8 mouse cellular contexts compared by ENCODE assay signal in genomic region chr17:14693994-14694374, GRCm38 (mm10). TPM values are rescaled to one million over a fixed set of nuclear protein-coding genes. Genes with fewer than 3 reads are reported as not detected.
DNase-seq lines count a peak whose midpoint lies in the region; ATAC-seq and TF ChIP-seq lines count a peak whose summit lies in the region.

Gene Thbs2 (minus strand): TSS chr17:14694235.

- DNase-seq in ES-E14 (ENCODE audit: low read depth, low spot score) = peak; percentile 13
- DNase-seq in embryo, embryonic 10 days (ENCODE audit: low spot score) = peak; percentile 51
- no peak for DNase-seq in gonadal fat pad, adult 2 months (ENCODE audit: low read depth)
- peak; percentile 21 for DNase-seq in ovary, adult 18-20 months (ENCODE audit: low spot score)
- DNase-seq in B cell, adult 2 months = no peak

- no peaks in the 10 kb centered on the region for H3K27me3 ChIP-seq in intestine, embryonic 15.5 days (replicated peaks)
- H3K27me3 ChIP-seq in liver, embryonic 16.5 days (ENCODE audit: control insufficient read depth, insufficient read depth, low read depth, low read length) = no peaks in the 10 kb centered on the region

- peaks cover 0 to 9% of the 10 kb centered on the region in 2 experiments; a peak in 2 of 4 replicates for H3K4me1 ChIP-seq in ES-E14 (ENCODE audit: control insufficient read depth in 2 of 2, insufficient read depth in 2 of 2, low read length in 2 of 2, poor library complexity in 1 of 2)
- peaks cover 9% of the 10 kb centered on the region; the same call in 1 of the 2 replicates for H3K4me1 ChIP-seq in intestine, embryonic 15.5 days (replicated peaks)
- H3K4me1 ChIP-seq in liver, embryonic 16.5 days (ENCODE audit: control insufficient read depth, low read depth, low read length) = no peaks in the 10 kb centered on the region

- 2% methylated on average over 14 of the region's 14 CpGs for whole genome bisulfite sequencing in intestine, embryonic 15.5 days
- 6% methylated on average over 14 of the region's 14 CpGs for WGBS in liver, embryonic 16.5 days (ENCODE audit: insufficient replicate concordance)

- H3K4me3 ChIP-seq in ES-E14 (ENCODE audit: insufficient read depth in 1 of 2, low read depth in 1 of 2, low read length in 2 of 2, poor library complexity in 1 of 2, severe bottlenecking in 1 of 2) = peak within 1 kb of the TSS; percentile 5 to 15; a peak in 1 of 4 replicates
- H3K4me3 ChIP-seq in intestine, embryonic 15.5 days (replicated peaks) = peak within 1 kb of the TSS; percentile 40
- H3K4me3 ChIP-seq in liver, embryonic 16.5 days (ENCODE audit: low read depth, low read length) = peak within 1 kb of the TSS; percentile 7; the same call in 1 of the 2 replicates

- H3K9ac ChIP-seq in ES-E14 (ENCODE audit: insufficient read depth, low read depth, low read length, poor library complexity, severe bottlenecking) = no peak within 1 kb of the TSS; the same call in 1 of the 2 replicates
- H3K9ac ChIP-seq in intestine, embryonic 15.5 days = peak within 1 kb of the TSS; percentile 48
- H3K9ac ChIP-seq in liver, embryonic 16.5 days (ENCODE audit: low read depth, low read length) = no peak within 1 kb of the TSS

- ATAC-seq in intestine, embryonic 15.5 days = peak; percentile 91
- no peak for ATAC-seq in liver, embryonic 16.5 days (ENCODE audit: low read depth)
- ATAC-seq in cerebellum, adult (ENCODE audit: insufficient number of reproducible peaks, low FRiP score, low TSS enrichment) = no peak

- H3K27ac ChIP-seq in ES-E14 (ENCODE audit: insufficient read depth, low read depth, low read length, poor library complexity, severe bottlenecking) = no peak within 1 kb of the TSS; the same call in 1 of the 2 replicates
- H3K27ac ChIP-seq in intestine, embryonic 15.5 days = peak within 1 kb of the TSS; percentile 77
- no peak within 1 kb of the TSS for H3K27ac ChIP-seq in liver, embryonic 16.5 days (ENCODE audit: low read length)

- in situ Hi-C loops in ES-E14 (cut with MboI; ENCODE audit: low sequenced_read_pairs in 2 of 2, unreplicated experiment in 2 of 2) = no loop called here

- H3K9me3 ChIP-seq in ES-E14 (ENCODE audit: control insufficient read depth, insufficient read depth, low read depth, low read length) = no peaks in the 10 kb centered on the region
- no peaks in the 10 kb centered on the region for H3K9me3 ChIP-seq in intestine, embryonic 15.5 days
- no peaks in the 10 kb centered on the region for H3K9me3 ChIP-seq in liver, embryonic 16.5 days (replicated peaks; ENCODE audit: control insufficient read depth, low read length)

- H3K4me2 ChIP-seq in intestine, embryonic 15.5 days (replicated peaks) = peak within 1 kb of the TSS; percentile 58
- H3K4me2 ChIP-seq in liver, embryonic 16.5 days (ENCODE audit: low read depth, low read length) = no peak within 1 kb of the TSS

- no peaks in the 10 kb centered on the region for H3K36me3 ChIP-seq in ES-E14 (ENCODE audit: control insufficient read depth, insufficient read depth, low read length, poor library complexity, severe bottlenecking)
- H3K36me3 ChIP-seq in intestine, embryonic 15.5 days = no peaks in the 10 kb centered on the region
- H3K36me3 ChIP-seq in liver, embryonic 16.5 days (ENCODE audit: control insufficient read depth, insufficient read depth) = no peaks in the 10 kb centered on the region

TF ChIP-seq in ES-E14, 5 proteins besides CTCF, POLR2A, EP300 and RAD21:
- TF ChIP-seq CHD2 (IDR thresholded peaks at IDR 0.05; ENCODE audit: low read depth, low read length) (no peak), MAFK (IDR thresholded peaks at IDR 0.05; ENCODE audit: insufficient read depth, low read depth, low read length) (no peak), HCFC1 (IDR thresholded peaks at IDR 0.05; ENCODE audit: borderline replicate concordance, insufficient read depth, low read length) (no peak), ZNF384 (IDR thresholded peaks at IDR 0.05; ENCODE audit: low read depth, low read length) (no peak), ZC3H11A (IDR thresholded peaks at IDR 0.05; ENCODE audit: borderline replicate concordance, low read depth, low read length) (no peak)

RNA-seq across cellular contexts. Expression of gene Thbs2, which starts in this region (rescaled TPM):
- 3.7 and 4.5 TPM in 2 replicates for total RNA-seq in ES-E14 (2012; rRNA removed)
- polyA plus RNA-seq in gonadal fat pad, adult 2 months (2012; rRNA removed) = 12.7 and 14.4 TPM in 2 replicates
- polyA plus RNA-seq in intestine, embryonic 15.5 days (2015; fragmentation: Nextera tagmentation; extraction: Ambion mirVana) = 49.5 and 54.1 TPM in 2 replicates
- 2.2 and 2.6 TPM in 2 replicates for polyA plus RNA-seq in liver, embryonic 16.5 days (2015; fragmentation: Nextera tagmentation; extraction: Ambion mirVana)

Comparison
In these comparisons a context has a peak if more than half of its experiments do, and no peak if none do; other contexts are left out.
1. DNase-seq: peak in ES-E14 (single experiment), embryo, embryonic 10 days (single experiment) and ovary, adult 18-20 months (single experiment); none in gonadal fat pad, adult 2 months (single experiment) and B cell, adult 2 months (0 of 2).
2. Peak in every context shown above with its lines, with median percentiles within 50 percentile points of each other: H3K4me3 ChIP-seq.